Mouse (Mus musculus) ES-E14 (cell line): Measurements from ENCODE around the gene Zscan18. TPM values are rescaled to one million over a fixed set of nuclear protein-coding genes. Genes with fewer than 3 reads are reported as not detected.

Experiments used
- DNase-seq: peaks from one replicate; pipeline ENCODE4 v3.0.0-alpha.2; 2013; ENCODE audit warnings: low read depth, low spot score
- H3K27ac ChIP-seq: 2 replicates; pipeline ENCODE4 v1.5.1; 2012; ENCODE audit warnings: low read depth, mild to moderate bottlenecking, low read length, moderate library complexity, mixed read lengths; ENCODE audit not compliant: poor library complexity, insufficient read depth, severe bottlenecking
- H3K36me3 ChIP-seq: 2 replicates; pipeline ENCODE4 v1.6.1; 2012; ENCODE audit warnings: mild to moderate bottlenecking, low read length, moderate library complexity, mixed read lengths; ENCODE audit not compliant: control insufficient read depth, poor library complexity, insufficient read depth, severe bottlenecking
- H3K4me1 ChIP-seq, 2 experiments: fragments of 150-350 bp in 1 of 2; sonication (generic) in 1 of 2; 2 replicates each; pipeline ENCODE4 v1.6.1; 2012; ENCODE audit warnings: low read length in 2 of 2, mild to moderate bottlenecking in 1 of 2, mixed read lengths in 1 of 2; ENCODE audit not compliant: control insufficient read depth in 2 of 2, insufficient read depth in 2 of 2, poor library complexity in 1 of 2
- H3K4me3 ChIP-seq, 2 experiments: fragments of 150-350 bp in 1 of 2; sonication (generic) in 1 of 2; 2 replicates each; pipeline ENCODE4 v1.5.1; 2012; ENCODE audit warnings: low read length in 2 of 2, low read depth in 1 of 2, mild to moderate bottlenecking in 1 of 2, mixed read lengths in 1 of 2; ENCODE audit not compliant: insufficient read depth in 1 of 2, poor library complexity in 1 of 2, severe bottlenecking in 1 of 2
- H3K9ac ChIP-seq: 2 replicates; pipeline ENCODE4 v1.6.1; 2012; ENCODE audit warnings: low read depth, mild to moderate bottlenecking, low read length, mixed read lengths; ENCODE audit not compliant: poor library complexity, insufficient read depth, severe bottlenecking
- H3K9me3 ChIP-seq: fragments of 150-350 bp; sonication (generic); 2 replicates; pipeline ENCODE4 v1.6.1; 2012; ENCODE audit warnings: low read depth, mild to moderate bottlenecking, low read length; ENCODE audit not compliant: control insufficient read depth, insufficient read depth
- CHD2 ChIP-seq: IDR thresholded peaks from 2 replicates; pipeline ENCODE4 v1.6.1; 2014; ENCODE audit warnings: mild to moderate bottlenecking, low read depth, low read length, inconsistent platforms
- HCFC1 ChIP-seq: IDR thresholded peaks from 2 replicates; pipeline ENCODE4 v1.6.1; 2012; ENCODE audit warnings: low read length, inconsistent platforms, borderline replicate concordance; ENCODE audit not compliant: insufficient read depth
- MAFK ChIP-seq: IDR thresholded peaks from 2 replicates; pipeline ENCODE4 v1.6.1; 2014; ENCODE audit warnings: mild to moderate bottlenecking, low read depth, low read length, inconsistent platforms; ENCODE audit not compliant: insufficient read depth
- ZC3H11A ChIP-seq: IDR thresholded peaks from 2 replicates; pipeline ENCODE4 v1.6.1; 2012; ENCODE audit warnings: low read depth, mild to moderate bottlenecking, inconsistent platforms, low read length, borderline replicate concordance
- ZNF384 ChIP-seq: IDR thresholded peaks from 2 replicates; pipeline ENCODE4 v1.6.1; 2012; ENCODE audit warnings: low read depth, low read length, inconsistent platforms
- in situ Hi-C, 2 experiments: fragments of 600-800 bp; cut with MboI; formaldehyde crosslinking; loops; one replicate each; pipeline ENCODE4 v1.15.1; 2025; ENCODE audit warnings: low sequenced_read_pairs in 2 of 2, inconsistent platforms in 1 of 2; ENCODE audit not compliant: unreplicated experiment in 2 of 2
- total RNA-seq: library from RNA; depleted of rRNA; stranded (reverse); fragments of 300-350 nt; gene quantifications from 2 replicates; pipeline ENCODE4 v1.2.3, GENCODE M21; 2012; rRNA removed

Zscan18 gene
- total RNA-seq, 1 experiment = 13.3 TPM

DNA sequence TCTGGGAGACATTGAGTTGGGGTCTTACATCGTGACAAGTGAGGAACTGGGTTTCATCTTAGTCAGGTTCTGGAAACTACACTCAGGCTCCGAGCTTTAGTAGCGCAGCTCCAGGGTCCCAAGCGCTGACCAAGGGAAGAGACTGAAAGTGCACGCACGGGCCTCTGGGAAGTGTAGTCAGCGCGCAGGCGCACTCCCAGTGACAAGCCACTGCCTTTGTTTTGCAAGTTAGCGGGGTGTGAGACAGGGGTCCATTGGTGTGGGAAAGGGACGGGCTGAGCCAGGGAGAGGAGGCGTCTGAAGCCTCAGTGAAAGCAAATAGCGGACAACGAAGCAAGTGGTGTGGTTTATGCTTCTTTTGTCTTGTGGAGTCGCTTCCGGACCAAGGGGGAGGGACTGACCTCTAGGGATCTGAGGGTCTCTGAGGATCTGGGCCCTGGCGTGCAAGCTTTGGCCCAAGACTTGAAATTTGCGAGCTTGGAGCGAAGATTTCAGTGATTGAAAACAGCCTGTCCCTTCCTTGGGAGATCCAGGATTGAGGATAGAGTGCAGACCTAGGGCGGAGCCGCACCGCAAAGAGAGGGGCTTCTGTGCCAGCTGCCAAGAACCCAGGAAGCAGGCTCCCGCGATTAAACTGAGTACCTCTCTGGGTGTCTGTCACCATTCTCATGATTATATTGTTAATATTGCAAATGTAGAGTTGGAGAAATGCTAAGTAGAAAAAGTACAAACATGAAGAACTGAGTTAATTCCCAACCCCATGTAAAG, 53.8 kb downstream of the Zscan18 start:
- in situ Hi-C loops = no loop called here
- Histone ChIP-seq H3K27ac (no peak overlapping the region), H3K9me3 (no peaks in the 10 kb centered on the region), H3K9ac (no peak overlapping the region), H3K4me3 (peak overlapping the region in 1 of 2 experiments; percentile 12; a peak in 1 of 4 replicates), H3K36me3 (no peaks in the 10 kb centered on the region; the same call in 1 of the 2 replicates), H3K4me1 (no peaks in the 10 kb centered on the region)
- no peak for DNase-seq
- TF ChIP-seq ZNF384 (no peak), HCFC1 (peak; percentile 65; the same call in 1 of the 2 replicates)

DNA sequence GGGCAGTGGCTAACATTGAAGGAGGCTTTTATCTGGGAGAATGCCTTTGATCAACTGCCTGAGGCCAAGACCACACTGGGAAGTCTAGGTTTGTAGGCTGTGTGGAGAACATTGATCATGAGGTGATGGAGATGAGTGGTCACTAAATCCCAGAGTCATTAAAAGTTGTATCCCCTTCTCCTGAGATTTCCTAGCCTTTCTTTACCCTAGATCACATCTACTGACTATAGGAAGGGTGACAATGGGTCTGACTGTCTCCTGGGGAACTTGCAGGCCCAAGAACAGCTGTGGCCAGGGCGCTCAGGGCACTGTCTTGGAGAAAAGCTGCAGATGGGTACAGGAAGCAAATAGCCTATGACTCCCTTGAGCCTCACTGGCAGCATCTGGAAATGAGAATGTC, 68.5 kb downstream of the Zscan18 start, which contains the start of gene Vmn2r56:
Gene Vmn2r56, minus strand, starts transcription at position 101 of the 400 bp plus-strand sequence.
- in situ Hi-C loops = no loop called here
- no peaks in the 10 kb centered on the region for H3K36me3 ChIP-seq
- no peak within 1 kb of the TSS for H3K9ac ChIP-seq
- H3K27ac ChIP-seq = no peak within 1 kb of the TSS
- TF ChIP-seq HCFC1 (no peak), ZNF384 (no peak), CHD2 (no peak), ZC3H11A (no peak), MAFK (no peak)
- H3K4me1 ChIP-seq = no peaks in the 10 kb centered on the region
- H3K9me3 ChIP-seq = no peaks in the 10 kb centered on the region
- DNase-seq = no peak
- no peak within 1 kb of the TSS for H3K4me3 ChIP-seq

Other genes with a start within 250 kb of the Zscan18 start
- gene Vmn2r53, start 194.8 kb downstream of the Zscan18 start, total RNA-seq = not detected in 2 replicates
- gene Vmn2r54, start 163.3 kb downstream of the Zscan18 start, total RNA-seq = not detected in 2 replicates
- not detected in 2 replicates for gene Vmn2r55, start 118.6 kb downstream of the Zscan18 start, total RNA-seq
- gene Vmn2r56, start 68.6 kb downstream of the Zscan18 start, total RNA-seq = not detected in 2 replicates
- gene Zfp329, start 15.2 kb upstream of the Zscan18 start, total RNA-seq = 10.3 and 13.6 TPM in 2 replicates
- gene Zfp110, start 31.1 kb upstream of the Zscan18 start, total RNA-seq = 53.9 and 65.9 TPM in 2 replicates
- gene Zfp128, start 77.5 kb upstream of the Zscan18 start, total RNA-seq = 1.4 and 1.8 TPM in 2 replicates
- 5.1 and 5.7 TPM in 2 replicates for gene Zscan22, start 94.2 kb upstream of the Zscan18 start, total RNA-seq
- 3,358 and 4,390 TPM in 2 replicates for gene Rps5, start 118.7 kb upstream of the Zscan18 start, total RNA-seq
- gene Rnf225, start 123.8 kb upstream of the Zscan18 start, total RNA-seq = 4.4 and 6.9 TPM in 2 replicates
- 4.7 and 5.6 TPM in 2 replicates for gene Zfp324, start 162.2 kb upstream of the Zscan18 start, total RNA-seq
- gene Zfp446, start 174.2 kb upstream of the Zscan18 start, total RNA-seq = 6.4 and 7.3 TPM in 2 replicates
- gene Slc27a5, start 194.6 kb upstream of the Zscan18 start, total RNA-seq = 0.45 and 0.69 TPM in 2 replicates
- 2,698 and 2,854 TPM in 2 replicates for gene Trim28, start 195.5 kb upstream of the Zscan18 start, total RNA-seq
- gene Zbtb45, start 206.4 kb upstream of the Zscan18 start, total RNA-seq = 23.7 and 26.7 TPM in 2 replicates
- 103 and 143 TPM in 2 replicates for gene Chmp2a, start 231.2 kb upstream of the Zscan18 start, total RNA-seq
- 73.8 and 92.8 TPM in 2 replicates for gene Ube2m, start 234.6 kb upstream of the Zscan18 start, total RNA-seq